Mouse (Mus musculus): ENCODE measurements around the gene Olfr1434.

GRCm38 (mm10) chr19:12292979-12293378 is 13.3 kb downstream of the Olfr1434 start:
- TF ChIP-seq GATA1 (IDR thresholded peaks at IDR 0.05; ENCODE audit: low read length) (no peak), TAL1 (IDR thresholded peaks at IDR 0.05; ENCODE audit: low read length) (no peak)

Measured in erythroblast, embryonic 14.5 days (primary cell).